Mouse (Mus musculus) CD4-positive helper T cell, adult 2 months (primary cell): ENCODE results near the gene Lfng.
A peak's percentile ranks its signal among the peaks of the same experiment; 100 is the strongest.

ENCODE experiments used
- DNase-seq: peaks from one replicate; pipeline ENCODE4 v3.0.0-alpha.2; 2012; ENCODE audit warnings: low read depth, missing footprints, low spot score

The Lfng gene

DNA sequence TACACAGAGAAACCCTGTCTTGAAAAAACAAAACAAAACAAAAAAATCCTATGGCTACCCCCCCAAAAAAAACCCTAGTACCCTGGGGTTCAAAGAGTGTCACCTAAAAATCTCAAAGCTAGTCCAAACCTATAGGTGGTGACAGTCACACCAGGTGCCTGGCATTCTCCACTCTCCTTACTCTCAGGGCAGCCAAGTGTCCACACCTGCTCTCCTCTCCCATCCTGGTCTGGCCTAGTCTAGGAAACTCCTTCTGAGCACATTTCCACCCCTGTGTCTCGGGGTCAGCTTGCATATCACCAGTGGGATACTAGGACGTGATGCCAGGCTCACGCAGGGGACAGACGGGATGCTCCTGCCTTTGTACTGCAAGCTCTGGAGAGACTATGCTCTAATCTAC lies 32.2 kb downstream of the Lfng start:
- DNase-seq, result no peak

DNA sequence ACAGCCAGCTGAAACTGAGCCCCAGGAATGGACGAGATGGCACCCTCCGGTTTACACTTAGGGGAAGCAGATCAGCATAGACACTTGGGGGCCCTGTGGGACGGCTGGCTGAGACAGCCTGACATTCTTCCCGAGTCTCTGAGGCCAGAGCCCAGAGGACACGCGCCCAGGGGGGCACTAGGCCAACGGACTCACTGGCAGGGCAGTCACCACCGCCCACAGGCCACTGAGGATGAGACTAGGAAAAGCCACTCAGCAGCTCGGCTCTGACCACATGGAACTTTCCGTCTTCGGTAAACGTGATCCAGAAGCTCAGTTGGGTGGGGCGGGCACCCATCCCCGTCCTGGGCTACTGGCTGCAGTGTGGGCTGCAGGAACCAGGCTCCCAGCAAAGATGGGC lies 32.8 kb downstream of the Lfng start:
- DNase-seq, result no peak

DNA sequence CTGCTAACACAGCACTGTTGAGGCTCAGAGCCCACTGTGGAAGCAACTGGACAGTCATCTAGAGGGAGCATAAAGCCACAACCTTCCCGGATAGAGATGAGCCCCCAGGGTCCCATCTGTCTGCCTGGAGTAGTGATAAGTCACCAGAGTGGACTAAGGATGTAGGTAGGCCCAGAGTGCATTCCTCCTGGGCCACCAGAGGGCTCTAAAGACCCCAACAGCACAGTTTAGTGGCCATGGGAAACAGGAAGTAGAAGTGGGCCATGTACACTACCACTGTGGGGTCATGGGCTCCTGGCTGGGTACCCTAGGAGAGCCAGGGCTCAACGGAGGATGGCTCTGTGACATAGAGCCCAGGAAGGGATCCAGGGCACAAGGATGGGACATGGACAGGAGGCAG lies 33.7 kb downstream of the Lfng start:
- no peak for DNase-seq

DNA sequence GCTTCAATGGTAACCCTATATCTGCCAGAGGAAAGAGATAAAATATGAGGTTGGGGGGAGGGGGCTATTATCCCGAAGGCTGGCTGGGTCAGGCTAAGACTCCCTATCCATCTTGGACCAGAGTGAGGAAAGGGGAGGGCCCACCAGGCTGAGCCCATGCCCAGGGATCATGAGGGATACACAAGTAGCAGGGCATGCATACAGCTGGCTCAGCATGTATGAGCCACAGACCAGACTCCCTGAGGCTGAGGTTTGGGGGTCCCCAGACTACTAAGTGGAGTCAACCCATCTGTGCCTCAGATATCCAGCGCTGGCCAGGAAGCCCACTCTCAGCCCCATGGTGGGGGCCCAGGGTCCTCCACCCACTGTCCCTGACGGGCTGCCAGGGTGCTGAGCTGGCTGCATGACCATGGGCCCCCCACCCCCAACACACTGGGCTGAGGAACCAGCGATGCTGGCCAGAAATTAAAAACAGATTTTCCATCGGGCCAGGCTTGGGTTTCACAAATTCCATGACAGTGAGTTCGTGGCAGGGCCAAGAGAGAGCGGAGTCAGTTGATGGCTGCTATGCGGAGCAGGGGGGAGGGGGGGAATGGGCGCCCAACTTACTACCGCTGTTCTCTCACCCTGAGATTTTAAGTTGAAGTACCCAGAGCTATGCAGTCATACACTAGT lies 34.3 kb downstream of the Lfng start:
- no peak for DNase-seq

DNA sequence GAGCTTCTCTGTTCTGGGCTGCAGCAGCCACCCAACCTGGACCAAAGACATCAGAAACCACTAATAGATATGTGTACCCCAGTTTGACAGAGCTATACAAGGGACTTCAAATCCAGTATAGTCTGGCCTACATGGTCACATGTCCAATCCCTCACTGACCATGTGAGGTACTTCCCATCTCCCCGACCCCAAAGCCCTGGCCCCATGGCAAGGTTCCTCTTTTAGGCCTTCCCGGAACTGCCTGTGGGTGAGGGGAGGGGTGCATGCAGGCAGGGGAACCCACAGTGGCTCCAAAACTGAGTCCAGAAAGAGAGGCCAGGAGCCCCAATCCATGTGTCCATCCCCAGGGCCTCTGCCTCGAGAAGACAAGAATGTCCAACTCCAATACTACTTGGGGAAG lies 35.0 kb downstream of the Lfng start:
- no peak for DNase-seq

DNA sequence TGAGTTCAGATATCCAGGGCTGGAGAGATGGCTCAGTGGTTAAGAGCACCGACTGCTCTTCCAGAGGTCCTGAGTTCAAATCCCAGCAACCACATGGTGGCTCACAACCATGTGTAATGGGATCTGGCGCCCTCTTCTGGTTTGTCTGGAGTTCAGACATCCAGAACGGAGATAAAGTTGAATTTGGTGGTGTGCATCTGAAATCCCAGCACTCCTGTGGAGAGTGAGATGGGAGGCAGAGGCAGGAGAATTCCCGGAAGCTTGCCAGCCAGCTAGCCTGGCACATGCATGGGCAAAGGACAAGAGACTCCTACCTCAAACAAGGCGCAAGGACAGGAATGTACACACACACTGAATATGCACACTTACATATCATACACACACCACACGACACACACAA lies 37.1 kb downstream of the Lfng start:
- no peak for DNase-seq

DNA sequence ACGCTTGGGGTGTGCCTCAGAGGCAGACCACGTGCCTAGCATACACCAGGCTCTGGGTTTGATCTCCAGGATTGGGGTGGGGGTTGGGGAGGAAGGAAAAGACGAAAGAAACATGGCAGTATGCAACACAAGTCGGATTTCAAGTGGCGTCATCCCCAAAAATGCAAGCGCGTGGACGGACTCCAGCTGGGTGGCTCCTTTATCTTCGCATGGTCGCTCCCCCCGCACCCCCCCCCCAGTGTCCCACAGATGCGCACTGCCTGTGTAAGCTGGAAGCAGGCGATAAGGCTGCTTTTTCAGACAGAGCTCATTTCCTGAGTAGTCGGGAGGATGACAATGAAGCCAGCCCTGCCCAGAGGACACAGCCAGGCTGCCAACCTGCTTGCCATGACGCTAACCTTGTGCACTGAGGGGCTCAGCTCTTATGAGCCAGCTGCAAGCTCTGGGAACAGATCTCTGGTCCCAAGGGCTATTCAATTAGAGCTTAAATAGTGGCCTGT lies 37.6 kb downstream of the Lfng start:
- DNase-seq, result no peak

DNA sequence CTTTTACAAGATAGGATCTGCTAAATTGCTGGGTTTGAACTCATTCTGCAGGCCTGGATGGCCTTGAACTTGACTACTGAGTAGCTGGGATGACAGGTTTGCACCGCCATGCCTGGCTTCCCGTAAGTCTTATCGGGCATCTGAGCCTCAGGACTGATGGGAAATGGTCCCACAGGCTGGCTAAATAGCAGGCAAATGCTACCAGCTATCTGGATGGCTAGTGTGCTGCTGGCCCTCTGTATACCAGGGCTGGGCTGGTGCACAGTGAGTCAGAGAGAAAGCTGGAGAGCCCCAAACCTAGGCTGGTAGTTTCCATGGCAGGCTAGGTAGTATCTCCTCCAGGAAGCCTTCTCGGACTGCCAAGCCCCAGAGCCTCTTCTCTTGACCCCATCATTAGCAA lies 38.3 kb downstream of the Lfng start:
- DNase-seq, result no peak

DNA sequence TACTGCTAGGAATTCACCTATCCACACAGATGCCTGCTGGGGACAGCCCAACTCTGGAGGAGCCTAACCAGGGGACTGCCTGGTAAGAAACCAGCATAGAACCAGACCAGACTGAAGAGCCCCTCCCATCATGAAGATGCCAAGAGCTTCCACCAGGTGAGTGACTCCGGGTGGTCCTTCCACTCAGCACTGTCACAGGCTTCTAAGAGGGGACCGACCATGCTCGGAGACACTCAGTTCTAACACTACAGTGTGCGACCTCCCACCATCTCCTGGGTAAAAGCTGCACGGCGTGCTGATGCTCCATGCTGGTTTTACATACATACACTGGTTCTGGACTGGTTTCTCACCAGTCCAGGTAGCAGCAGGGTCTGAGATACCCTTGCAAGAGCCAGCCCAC lies 39.1 kb downstream of the Lfng start:
- no peak for DNase-seq

DNA sequence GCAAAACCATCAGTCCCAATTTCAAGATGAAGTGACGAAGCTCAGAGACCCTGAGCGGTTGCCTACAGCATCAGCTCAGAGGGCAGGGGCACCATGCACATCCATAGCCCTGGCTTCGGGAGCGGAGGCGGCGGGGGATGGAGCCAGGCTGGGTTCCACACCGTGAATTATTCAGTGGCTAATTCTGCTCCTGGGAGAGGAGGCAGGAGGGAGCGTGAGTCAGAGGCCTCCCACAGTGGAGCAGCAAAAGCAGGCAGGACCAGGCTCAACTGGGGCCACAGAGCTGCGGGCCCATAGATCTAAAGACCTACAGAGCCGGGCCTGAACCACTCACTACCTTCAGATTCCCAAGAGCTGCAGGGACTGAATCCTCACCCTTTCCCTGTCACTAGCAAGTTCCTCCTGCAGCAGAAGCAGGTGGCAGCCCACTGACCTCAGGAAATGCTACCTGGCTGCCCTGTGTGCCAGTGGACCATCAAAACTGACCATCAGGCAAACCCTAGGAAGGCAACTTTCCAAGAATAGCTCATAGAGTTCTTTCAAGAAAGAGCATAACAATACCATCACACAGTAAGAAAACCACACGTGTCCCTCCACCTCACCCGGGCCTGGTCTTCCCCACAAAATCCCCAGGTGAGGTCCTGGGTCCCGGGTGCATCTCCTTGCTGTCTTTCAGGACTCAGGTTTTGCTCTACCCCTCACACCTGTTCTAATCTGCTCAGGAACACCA lies 40.1 kb downstream of the Lfng start:
- DNase-seq, result no peak

DNA sequence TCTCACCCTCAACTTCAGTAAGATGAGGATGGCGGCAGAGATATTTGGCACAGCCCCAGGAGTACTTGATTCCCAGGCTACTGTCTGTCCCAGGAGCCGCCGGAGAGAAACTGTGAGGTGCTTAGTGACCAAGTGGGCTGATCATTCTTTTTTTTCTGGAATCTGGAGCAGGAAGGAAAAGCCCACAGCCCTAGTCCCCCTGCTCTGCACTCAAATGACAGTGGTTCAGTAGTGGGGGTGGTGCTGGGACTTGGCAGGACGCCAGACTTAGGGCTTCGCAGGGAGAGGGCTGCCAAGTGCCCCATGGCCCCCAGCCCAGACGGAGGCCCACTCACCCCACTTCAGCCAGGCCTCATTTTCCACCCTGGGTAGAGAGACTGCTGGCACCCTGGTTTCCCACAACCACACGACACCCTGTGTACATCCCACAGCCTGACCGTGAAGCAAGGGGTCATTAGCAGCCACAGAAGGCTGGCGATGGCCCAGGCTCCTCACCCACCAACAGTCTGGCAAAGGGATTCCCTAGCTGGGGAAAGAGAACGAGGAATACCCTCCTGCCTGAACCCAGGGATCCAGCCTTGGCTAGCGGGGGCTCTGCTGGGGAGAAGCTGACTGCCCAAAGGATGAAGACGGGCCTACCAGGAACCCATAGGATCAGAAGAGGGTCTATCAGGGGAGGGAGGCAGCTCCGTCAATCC lies 40.9 kb downstream of the Lfng start:
- DNase-seq, result peak; percentile 46

DNA sequence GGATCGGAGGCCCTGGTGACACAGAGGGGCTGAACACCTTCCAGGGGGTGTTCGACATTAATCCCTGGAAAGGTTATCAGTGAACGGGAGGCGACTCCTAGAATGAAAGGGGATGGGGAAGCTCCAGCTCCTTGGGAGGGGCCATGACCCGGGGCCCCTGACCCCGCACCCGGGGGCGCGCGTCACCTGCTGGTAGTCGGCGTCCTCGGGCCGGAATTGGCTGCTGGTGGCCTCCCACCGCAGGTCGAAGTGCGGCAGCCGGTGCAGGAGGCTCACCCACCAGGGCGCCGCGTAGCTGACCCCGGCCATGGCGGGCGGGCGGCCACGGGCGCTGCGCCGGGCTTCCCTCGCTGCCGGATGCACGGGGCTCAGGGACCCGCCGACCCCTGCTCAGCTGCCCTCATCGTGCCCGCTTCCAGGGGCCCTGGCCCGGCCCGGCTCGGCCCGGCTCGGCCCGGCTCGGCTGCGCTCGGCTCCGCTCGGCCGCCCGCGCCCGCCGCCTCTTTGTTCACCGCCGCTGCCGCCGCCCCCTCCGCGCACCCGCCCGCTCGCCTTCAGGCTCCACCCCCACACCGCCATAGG lies 41.5 kb downstream of the Lfng start, which contains the start of gene Ttyh3:
TSS of gene Ttyh3 (minus strand) at position 513 of the 582 bp plus-strand sequence.
- DNase-seq, result no peak

DNA sequence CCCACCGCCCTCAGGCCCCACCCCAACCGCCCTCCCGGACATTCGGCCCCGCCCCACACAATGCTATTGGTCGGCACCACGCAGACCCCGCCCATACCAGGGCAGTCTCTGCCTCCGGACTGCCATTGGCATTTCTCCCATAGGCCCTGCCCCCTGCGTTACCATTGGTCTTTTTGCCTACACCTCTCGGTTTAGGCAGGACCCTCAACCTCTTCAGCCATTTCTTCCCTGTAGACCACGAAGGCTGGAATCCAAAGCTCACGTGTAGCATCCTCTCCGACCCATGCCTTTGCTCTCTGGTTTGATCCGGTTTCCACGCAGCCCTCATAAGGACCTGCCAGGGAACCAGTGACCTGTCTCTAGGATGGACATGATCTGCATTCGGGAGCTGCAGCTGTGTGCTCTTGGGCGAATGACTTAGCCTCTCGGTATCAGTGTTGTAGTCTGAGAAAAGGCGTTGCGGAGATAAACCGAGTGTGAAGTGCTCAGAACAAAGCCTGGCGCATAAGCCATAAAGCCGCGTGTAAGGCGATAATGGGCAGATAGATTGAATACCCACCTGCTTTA lies 42.1 kb downstream of the Lfng start:
- peak; percentile 96 for DNase-seq

DNA sequence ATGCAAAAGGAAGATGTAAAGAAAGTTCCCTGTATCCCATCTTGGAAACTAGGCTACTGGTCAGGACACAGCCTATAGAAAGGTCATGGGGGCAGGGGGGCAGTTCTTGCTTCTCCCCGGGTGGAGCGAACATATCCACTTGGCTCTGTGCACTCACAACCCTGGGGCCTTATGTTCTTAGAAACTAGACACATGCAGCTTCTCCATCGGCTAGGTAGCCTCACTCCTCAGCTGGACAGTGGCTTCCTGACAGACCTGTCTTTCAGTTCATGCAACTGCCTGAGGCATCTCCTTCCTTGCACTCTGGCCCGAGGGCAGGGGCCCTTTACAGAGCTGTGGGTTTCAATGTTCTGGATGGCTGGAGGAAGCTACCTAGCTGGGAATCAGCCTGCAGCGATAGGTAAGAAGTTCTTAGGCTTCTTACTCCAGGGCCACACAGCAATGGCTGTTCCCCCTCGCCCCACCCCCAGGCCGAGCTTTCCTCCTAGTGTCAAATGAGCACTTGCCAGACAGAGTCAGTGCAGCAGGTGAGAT lies 42.8 kb downstream of the Lfng start:
- DNase-seq, result no peak

DNA sequence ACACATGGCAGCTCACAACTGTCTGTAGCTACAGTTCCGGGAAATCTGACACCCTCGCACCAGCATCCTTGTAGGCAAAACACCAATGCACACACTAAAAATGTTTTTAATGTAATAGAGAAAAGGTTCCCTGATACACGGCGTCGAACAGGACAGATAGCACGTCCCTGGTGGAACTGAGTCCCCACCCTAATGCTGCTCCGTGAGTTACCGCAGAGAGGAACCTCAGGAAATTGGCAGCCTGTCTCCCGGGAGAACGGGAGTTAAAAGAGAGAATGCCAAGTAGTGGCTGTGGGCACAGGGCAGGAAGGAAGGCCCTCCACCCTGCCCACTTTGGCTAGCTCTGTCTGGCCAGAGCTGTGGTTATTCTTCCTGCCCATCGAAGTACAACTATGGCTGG lies 44.1 kb downstream of the Lfng start:
- no peak for DNase-seq

DNA sequence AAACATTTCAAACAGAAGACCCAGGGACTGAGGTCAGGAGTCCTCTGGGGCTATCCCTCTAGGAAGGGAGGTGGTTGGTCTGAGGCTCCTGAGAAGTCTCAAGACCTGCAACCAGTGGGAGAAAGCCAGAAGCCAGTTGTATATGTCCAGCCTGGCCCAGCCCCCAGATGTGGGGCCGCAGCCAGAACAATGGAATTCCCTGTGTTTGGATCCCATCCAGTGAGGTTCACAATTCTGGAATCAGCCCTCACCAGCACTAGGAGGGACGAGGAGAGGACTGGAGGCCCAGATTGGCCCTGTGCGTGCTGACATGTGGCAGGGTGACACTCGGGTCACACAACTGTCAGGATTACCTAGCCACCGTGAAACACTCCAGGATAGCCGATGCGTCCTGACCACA lies 45.5 kb downstream of the Lfng start:
- DNase-seq, result no peak

DNA sequence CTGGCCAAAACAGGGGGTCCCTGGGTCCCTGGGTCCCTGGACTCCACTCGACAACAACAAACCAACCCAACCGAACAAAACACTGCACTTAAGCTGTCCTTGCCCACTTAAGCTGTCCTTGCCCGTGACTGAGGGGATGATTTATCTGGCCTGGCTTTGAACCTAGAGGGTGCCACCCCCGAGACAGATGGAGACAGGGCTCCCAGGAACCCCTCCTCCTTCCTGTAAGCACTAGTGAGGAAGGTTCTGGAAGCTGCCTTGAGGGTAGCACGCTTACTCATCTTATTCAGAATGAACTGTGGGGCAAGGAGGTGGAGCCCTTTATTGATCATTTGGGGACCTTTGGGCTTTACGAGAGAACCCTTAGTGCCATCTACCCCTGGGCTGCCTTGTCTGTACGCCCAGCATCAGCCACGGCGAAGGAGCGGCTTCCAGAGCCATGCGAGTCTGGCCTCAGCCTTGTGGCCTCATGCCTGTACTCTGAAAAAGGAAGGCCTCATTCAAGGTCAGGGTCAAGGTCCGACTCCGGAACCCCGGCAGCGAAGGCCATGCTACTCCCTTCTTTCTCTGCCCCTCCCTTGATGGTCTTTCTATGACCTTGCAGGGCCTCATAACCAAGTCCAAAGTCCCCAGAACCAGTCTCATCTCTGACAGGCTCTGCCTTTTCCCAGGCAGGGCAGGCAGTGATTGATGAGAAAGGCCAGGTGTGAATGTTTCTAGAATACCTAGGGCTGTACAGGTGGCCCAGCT lies 47.2 kb downstream of the Lfng start:
- no peak for DNase-seq

DNA sequence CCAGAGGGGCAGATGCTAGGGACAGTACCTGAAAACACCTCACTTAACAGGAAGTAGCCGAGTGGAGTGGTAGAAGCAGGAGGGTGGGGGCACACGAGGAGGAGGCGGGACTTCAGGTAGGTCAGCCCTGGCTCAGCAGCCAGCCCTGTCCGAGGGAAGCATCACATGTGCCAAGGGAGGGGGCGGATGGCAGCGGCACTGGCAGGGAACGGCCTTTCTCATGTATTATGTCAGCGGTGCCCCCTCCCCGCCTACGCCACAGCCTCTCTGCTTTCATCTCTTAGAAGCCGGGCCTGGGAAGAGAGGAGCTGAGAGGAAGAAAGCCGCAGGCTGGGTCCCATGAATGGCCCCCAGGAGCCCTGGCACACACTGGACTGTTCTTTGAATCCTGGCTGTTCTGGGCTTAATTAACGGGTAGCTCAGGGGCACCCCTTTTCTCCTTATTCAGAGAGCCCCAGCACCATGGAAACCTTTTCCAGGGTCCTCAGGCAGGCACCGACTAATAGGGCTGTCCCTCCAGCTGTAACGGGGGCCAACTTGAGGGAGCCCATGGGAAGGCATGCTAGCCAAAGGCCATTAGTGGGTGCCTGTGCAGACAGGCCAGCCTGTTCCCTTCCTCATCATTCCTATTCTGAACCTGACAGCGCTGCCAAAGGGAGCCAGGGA lies 52.6 kb downstream of the Lfng start:
- peak; percentile 60 for DNase-seq

DNA sequence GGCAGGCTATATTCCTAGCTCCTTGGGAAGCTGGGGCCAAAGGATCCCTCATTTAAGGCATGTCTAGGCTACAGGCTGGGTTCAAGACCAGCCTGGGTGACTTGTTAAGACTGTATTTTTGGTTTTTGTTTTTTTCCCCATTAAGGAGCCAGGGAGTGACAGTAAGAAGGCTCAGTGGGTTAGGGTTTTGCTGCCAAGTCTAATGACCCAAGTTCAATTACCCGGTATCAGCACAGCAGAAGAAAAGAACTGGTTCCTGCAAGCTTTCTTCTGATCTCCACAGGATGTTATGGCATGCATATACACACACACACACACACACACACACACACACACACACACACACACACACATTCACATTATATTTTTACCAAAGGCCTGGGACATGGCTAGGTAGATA lies 53.3 kb downstream of the Lfng start:
- DNase-seq, result peak; percentile 39

DNA sequence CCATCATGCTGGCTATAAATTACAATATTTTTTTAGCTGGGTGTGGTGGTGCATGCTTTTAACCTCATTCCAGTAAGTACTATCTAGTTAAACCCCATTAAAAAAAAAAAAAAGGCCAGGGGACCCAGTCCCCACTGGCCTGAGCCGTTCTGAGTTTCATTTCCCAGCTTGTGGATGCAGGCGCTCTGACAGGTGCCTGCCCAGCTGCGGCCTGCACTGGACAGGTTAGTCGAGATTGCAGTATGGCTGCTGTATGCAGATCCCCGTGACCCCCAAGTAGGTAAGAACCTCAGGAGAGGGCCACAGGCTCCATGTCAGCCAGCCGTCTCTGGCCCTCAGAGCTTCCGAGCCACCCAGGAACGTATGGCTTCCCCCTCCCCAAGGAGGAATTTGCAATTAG lies 54.3 kb downstream of the Lfng start:
- no peak for DNase-seq
